23 mouse cellular contexts compared by ENCODE assay signal in the genomic region with DNA sequence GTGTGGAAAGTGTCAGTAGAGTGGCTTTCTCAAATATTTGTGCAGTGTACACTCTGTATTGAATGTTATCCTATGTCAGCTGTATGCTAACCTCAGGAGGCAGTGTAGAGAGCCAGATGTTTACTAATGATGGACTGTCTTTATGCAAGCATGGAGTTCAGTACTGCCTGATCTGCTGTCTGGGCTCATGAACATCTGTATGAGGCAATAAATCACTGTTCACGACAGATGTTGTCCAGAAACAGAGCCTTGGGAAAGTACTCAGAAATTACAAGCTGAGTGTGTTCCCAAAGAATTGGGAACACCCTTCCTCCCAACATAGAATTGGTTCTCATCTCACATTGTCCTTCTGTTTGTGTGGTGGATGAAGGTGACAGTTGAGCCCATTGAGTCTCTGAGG.
"Had no signal": no experiment of that assay in that cellular context is flagged by ENCODE, and none has a peak within 500 bp of the region (broad histone marks: within the 10 kb centered on the region; RNA-seq: fewer than 3 reads in every experiment).

No protein-coding gene starts in this region.

- ATAC-seq: hindbrain, postnatal 0 days; intestine, embryonic 16.5 days; liver, embryonic 12.5 days had no signal

- H3K27ac ChIP-seq: hindbrain, embryonic 13.5 days; hindbrain, embryonic 15.5 days; hindbrain, postnatal 0 days; kidney, embryonic 15.5 days; kidney, postnatal 0 days; left cerebral cortex, adult 2 months; limb, embryonic 12.5 days; liver, embryonic 12.5 days; liver, embryonic 14.5 days had no signal

- H3K4me3 ChIP-seq: hindbrain, embryonic 13.5 days; hindbrain, embryonic 15.5 days; kidney, embryonic 15.5 days; layer of hippocampus, adult 2 months; left cerebral cortex, adult 2 months; limb, embryonic 12.5 days; liver, embryonic 12.5 days had no signal

- H3K9ac ChIP-seq: hindbrain, embryonic 13.5 days; hindbrain, embryonic 15.5 days; kidney, embryonic 15.5 days; limb, embryonic 12.5 days; liver, embryonic 12.5 days; liver, embryonic 14.5 days had no signal

- H3K27me3 ChIP-seq: hindbrain, embryonic 13.5 days; hindbrain, embryonic 15.5 days; kidney, embryonic 15.5 days; limb, embryonic 12.5 days; liver, embryonic 12.5 days had no signal

- H3K9me3 ChIP-seq: hindbrain, embryonic 13.5 days; hindbrain, embryonic 15.5 days; kidney, embryonic 15.5 days; limb, embryonic 12.5 days; liver, embryonic 12.5 days had no signal

- H3K4me1 ChIP-seq: hindbrain, embryonic 15.5 days; kidney, embryonic 15.5 days; liver, embryonic 12.5 days had no signal

- DNase-seq: gastrocnemius, postnatal 14 days; gastrocnemius, postnatal 36 days; heart, adult 11 months; heart, postnatal 14 days; heart, postnatal 36 days; kidney, adult 11 months; kidney, adult 2 months; kidney, adult 9 months; kidney, postnatal 14 days; kidney, postnatal 36 days; left cerebral cortex, postnatal 4 days had no signal

- H3K4me2 ChIP-seq: heart, embryonic 11.5 days; hindbrain, embryonic 13.5 days; hindbrain, embryonic 15.5 days; kidney, embryonic 15.5 days; limb, embryonic 12.5 days; liver, embryonic 12.5 days had no signal
